Mouse (Mus musculus) heart, adult 2 months (tissue): ENCODE data around the gene Slc2a8. TPM values are rescaled to one million over a fixed set of nuclear protein-coding genes. Genes with fewer than 3 reads are reported as not detected.

Source experiments
- DNase-seq, 2 experiments: peaks; one replicate each; pipeline ENCODE4 v3.0.0; 2021
- H3K27ac ChIP-seq: fragments of 200-600 bp; 2 replicates; pipeline ENCODE4 v1.8.1; 2022
- H3K27me3 ChIP-seq: fragments of 200-500 bp; 2 replicates; pipeline ENCODE4 v1.6.1; 2012; ENCODE audit warnings: mild to moderate bottlenecking, low read length, inconsistent platforms, mixed read lengths; ENCODE audit not compliant: control insufficient read depth, insufficient read depth
- H3K36me3 ChIP-seq: fragments of 200-500 bp; 2 replicates; pipeline ENCODE4 v1.6.1; 2012; ENCODE audit warnings: low read length, inconsistent platforms; ENCODE audit not compliant: control insufficient read depth, insufficient read depth
- H3K4me1 ChIP-seq: fragments of 200-500 bp; 2 replicates; pipeline ENCODE4 v1.6.1; 2011; ENCODE audit warnings: low read length; ENCODE audit not compliant: control insufficient read depth, insufficient read depth
- H3K4me3 ChIP-seq: fragments of 200-600 bp; 2 replicates; pipeline ENCODE4 v1.8.1; 2022
- H3K79me2 ChIP-seq: fragments of 200-500 bp; replicated peaks from 2 replicates; pipeline ENCODE4 v1.6.1; 2012; ENCODE audit warnings: mild to moderate bottlenecking, inconsistent platforms, low read length, moderate library complexity, mixed read lengths; ENCODE audit not compliant: control insufficient read depth, insufficient read depth
- H3K9ac ChIP-seq: fragments of 200-500 bp; 2 replicates; pipeline ENCODE4 v1.6.1; 2012; ENCODE audit warnings: low read depth, mild to moderate bottlenecking, control low read depth, inconsistent platforms, low read length, mixed read lengths
- CTCF ChIP-seq: fragments of 200-600 bp; IDR thresholded peaks from 2 replicates; pipeline ENCODE4 v1.8.1; 2022; ENCODE audit warnings: antibody characterized with exemption, mild to moderate bottlenecking, moderate library complexity
- EP300 ChIP-seq: fragments of 200-500 bp; IDR thresholded peaks from 2 replicates; pipeline ENCODE4 v1.6.1; 2011; ENCODE audit warnings: low read depth, low read length, control low read depth; ENCODE audit not compliant: insufficient read depth
- POLR2A ChIP-seq: fragments of 200-500 bp; IDR thresholded peaks from 2 replicates; pipeline ENCODE4 v1.6.1; 2011; ENCODE audit warnings: mild to moderate bottlenecking, low read depth, low read length, control low read depth; ENCODE audit not compliant: insufficient read depth
- WGBS: fragments of 180-500 bp; shearing (Covaris S2); methylation state at CpG from one replicate; pipeline ENCODE4 v1.1.7; 2018; 5-methylcytosine and 5-hydroxymethylcytosine counted together
- intact Hi-C: fragments of 180-260 bp; cut with DNase I; formaldehyde crosslinking; loops from one replicate; pipeline ENCODE4 v1.15.1; 2025
- polyA plus RNA-seq: library from polyadenylated mRNA; depleted of rRNA; stranded (reverse); fragments of >200 nt; gene quantifications from 2 replicates; pipeline ENCODE4 v1.2.3, GENCODE M21; 2012; rRNA removed
- total RNA-seq, 2 experiments: library from RNA; stranded (reverse); gene quantifications; 2 replicates each; pipeline ENCODE4 v1.2.3; 2021

Gene Slc2a8
- total and polyA plus RNA-seq, 3 experiments: 12.8 to 35.7 (median 16.6) TPM

GRCm38 (mm10) chr2:32927624-32928234, 54.2 kb downstream of the Slc2a8 start:
- Histone ChIP-seq H3K4me3 (no peak overlapping the region), H3K36me3 (no peaks in the 10 kb centered on the region), H3K4me1 (no peaks in the 10 kb centered on the region), H3K9ac (no peak overlapping the region), H3K79me2 (no peaks in the 10 kb centered on the region), H3K27ac (no peak overlapping the region), H3K27me3 (no peaks in the 10 kb centered on the region)
- TF ChIP-seq EP300 (no peak), CTCF (no peak), POLR2A (no peak)
- DNase-seq: no peak
- intact Hi-C loops: loop anchor here (1.0 to 5.0 kb wide), 2 partner anchors 63 to 140 kb away; no protein-coding TSS in a partner anchor
- WGBS: 66% methylated on average over 15 of the region's 15 CpGs

GRCm38 (mm10) chr2:32926330-32927075, 55.4 kb downstream of the Slc2a8 start:
- Histone ChIP-seq H3K27me3 (no peaks in the 10 kb centered on the region), H3K4me1 (no peaks in the 10 kb centered on the region), H3K4me3 (no peak overlapping the region), H3K36me3 (no peaks in the 10 kb centered on the region), H3K27ac (no peak overlapping the region), H3K9ac (no peak overlapping the region), H3K79me2 (no peaks in the 10 kb centered on the region)
- WGBS: 84% methylated on average over 12 of the region's 12 CpGs
- no peak for DNase-seq
- intact Hi-C loops: loop anchor here (5.0 kb wide), 1 partner anchor 139 kb away; no protein-coding TSS in a partner anchor
- TF ChIP-seq EP300: no peak
- no peak for TF ChIP-seq CTCF
- no peak for TF ChIP-seq POLR2A

GRCm38 (mm10) chr2:32924306-32924844, 57.5 kb downstream of the Slc2a8 start:
- WGBS: 71% methylated on average over 10 of the region's 10 CpGs
- no peaks in the 10 kb centered on the region for H3K36me3 ChIP-seq
- no peak for DNase-seq

GRCm38 (mm10) chr2:32923551-32924250, 58.2 kb downstream of the Slc2a8 start:
- WGBS: 94% methylated on average over 24 of the region's 24 CpGs
- no peaks in the 10 kb centered on the region for H3K36me3 ChIP-seq
- no peak for DNase-seq
- intact Hi-C loops: no loop called here
- H3K4me3 ChIP-seq: no peak overlapping the region
- no peaks in the 10 kb centered on the region for H3K27me3 ChIP-seq
- TF ChIP-seq POLR2A: no peak
- TF ChIP-seq CTCF: no peak
- no peak for TF ChIP-seq EP300
- no peaks in the 10 kb centered on the region for H3K79me2 ChIP-seq
- no peak overlapping the region for H3K9ac ChIP-seq
- no peaks in the 10 kb centered on the region for H3K4me1 ChIP-seq
- H3K27ac ChIP-seq: no peak overlapping the region

More at GRCm38 (mm10) chr2:32924306-32924844, 57.5 kb downstream of the Slc2a8 start:
- Histone ChIP-seq H3K79me2 (no peaks in the 10 kb centered on the region), H3K4me3 (no peak overlapping the region), H3K4me1 (no peaks in the 10 kb centered on the region), H3K27me3 (no peaks in the 10 kb centered on the region), H3K27ac (no peak overlapping the region), H3K9ac (no peak overlapping the region)
- intact Hi-C loops: no loop called here
- no peak for TF ChIP-seq EP300
- no peak for TF ChIP-seq CTCF
- no peak for TF ChIP-seq POLR2A

Other genes starting within 250 kb of the Slc2a8 start
- not detected for gene 6330409D20Rik, start 241.1 kb downstream of the Slc2a8 start, total RNA-seq
- gene 6330409D20Rik, start 241.1 kb downstream of the Slc2a8 start, polyA plus RNA-seq: not detected in 2 replicates
- 1 to 10 TPM; 8.2 to 9.4 TPM for gene Tor2a, start 224.8 kb downstream of the Slc2a8 start, total RNA-seq
- gene Tor2a, start 224.8 kb downstream of the Slc2a8 start, polyA plus RNA-seq: 19.4 and 22.2 TPM in 2 replicates
- under 1 TPM; 0.10 to 0.11 TPM for gene Ttc16, start 206.4 kb downstream of the Slc2a8 start, total RNA-seq
- gene Ttc16, start 206.4 kb downstream of the Slc2a8 start, polyA plus RNA-seq: 0.61 and 0.98 TPM in 2 replicates
- gene Ptrh1, start 206.3 kb downstream of the Slc2a8 start, total RNA-seq: 1 to 10 TPM; 2.4 to 4.2 TPM
- gene Ptrh1, start 206.3 kb downstream of the Slc2a8 start, polyA plus RNA-seq: 2.2 and 3.3 TPM in 2 replicates
- gene Cfap157, start 197.7 kb downstream of the Slc2a8 start, total RNA-seq: not detected
- gene Cfap157, start 197.7 kb downstream of the Slc2a8 start, polyA plus RNA-seq: 0.12 TPM in 1 of 2 replicates, not detected in the other
- 10 to 100 TPM in 1 of 2 experiments, 1 to 10 TPM in 1; 9.8 to 11.4 TPM for gene Stxbp1, start 134.8 kb downstream of the Slc2a8 start, total RNA-seq
- gene Stxbp1, start 134.8 kb downstream of the Slc2a8 start, polyA plus RNA-seq: 14.4 and 15.6 TPM in 2 replicates
- gene Fam129b, start 106.0 kb downstream of the Slc2a8 start, total RNA-seq: 10 to 100 TPM; 19.5 to 20.0 TPM
- 21.0 and 21.5 TPM in 2 replicates for gene Fam129b, start 106.0 kb downstream of the Slc2a8 start, polyA plus RNA-seq
- gene Rpl12, start 20.5 kb downstream of the Slc2a8 start, total RNA-seq: 10 to 100 TPM; 60.6 to 64.0 TPM
- gene Rpl12, start 20.5 kb downstream of the Slc2a8 start, polyA plus RNA-seq: 150 and 174 TPM in 2 replicates
- gene Lrsam1, start 20.5 kb downstream of the Slc2a8 start, total RNA-seq: 10 to 100 TPM; 12.6 to 16.3 TPM
- 11.4 and 14.8 TPM in 2 replicates for gene Lrsam1, start 20.5 kb downstream of the Slc2a8 start, polyA plus RNA-seq
- gene Garnl3, start 149.6 kb upstream of the Slc2a8 start, total RNA-seq: 1 to 10 TPM; 3.6 to 3.8 TPM
- 1.9 and 2.3 TPM in 2 replicates for gene Garnl3, start 149.6 kb upstream of the Slc2a8 start, polyA plus RNA-seq
- 10 to 100 TPM; 45.3 to 46.2 TPM for gene Angptl2, start 234.0 kb upstream of the Slc2a8 start, total RNA-seq
- 91.4 and 128 TPM in 2 replicates for gene Angptl2, start 234.0 kb upstream of the Slc2a8 start, polyA plus RNA-seq